Mouse (Mus musculus) R1 (cell line): ENCODE data around the gene Hdac7.

ENCODE experiments used
- DNase-seq: peaks from one replicate; pipeline ENCODE4 v3.0.0-alpha.2; 2018; ENCODE audit warnings: low read depth, low spot score

The Hdac7 gene

GRCm38 (mm10) chr15:97816199-97816994 is 27.9 kb downstream of the Hdac7 start:
- DNase-seq = peak; percentile 32

- no peak for DNase-seq
Observed at GRCm38 (mm10) chr15:97815254-97815653, 29.0 kb downstream of the Hdac7 start.

- DNase-seq = no peak
Observed at GRCm38 (mm10) chr15:97814703-97815102, 29.6 kb downstream of the Hdac7 start.

GRCm38 (mm10) chr15:97813452-97814204 is 30.7 kb downstream of the Hdac7 start:
- no peak for DNase-seq

- no peak for DNase-seq
Observed at GRCm38 (mm10) chr15:97812875-97813274, 31.4 kb downstream of the Hdac7 start.

GRCm38 (mm10) chr15:97812126-97812525 is 32.2 kb downstream of the Hdac7 start:
- DNase-seq = no peak

GRCm38 (mm10) chr15:97811307-97811706 is 33.0 kb downstream of the Hdac7 start:
- no peak for DNase-seq

- no peak for DNase-seq
Observed at GRCm38 (mm10) chr15:97810399-97810798, 33.9 kb downstream of the Hdac7 start.

- no peak for DNase-seq
Observed at GRCm38 (mm10) chr15:97809942-97810341, 34.4 kb downstream of the Hdac7 start.

GRCm38 (mm10) chr15:97809206-97809605 is 35.1 kb downstream of the Hdac7 start:
- DNase-seq = no peak

GRCm38 (mm10) chr15:97808532-97808931 is 35.8 kb downstream of the Hdac7 start:
- DNase-seq = no peak

GRCm38 (mm10) chr15:97807867-97808266 is 36.4 kb downstream of the Hdac7 start:
- DNase-seq = no peak

GRCm38 (mm10) chr15:97802575-97802974 is 41.7 kb downstream of the Hdac7 start:
- peak; percentile 86 for DNase-seq

- no peak for DNase-seq
Observed at GRCm38 (mm10) chr15:97801811-97802210, 42.5 kb downstream of the Hdac7 start.

GRCm38 (mm10) chr15:97800853-97801252 is 43.4 kb downstream of the Hdac7 start:
- no peak for DNase-seq

- DNase-seq = no peak
Observed at GRCm38 (mm10) chr15:97799446-97799845, 44.9 kb downstream of the Hdac7 start.

GRCm38 (mm10) chr15:97798134-97798533 is 46.2 kb downstream of the Hdac7 start:
- DNase-seq = peak; percentile 81

GRCm38 (mm10) chr15:97796674-97797310 is 47.5 kb downstream of the Hdac7 start:
- DNase-seq = no peak

- no peak for DNase-seq
Observed at GRCm38 (mm10) chr15:97795559-97796235, 48.6 kb downstream of the Hdac7 start.

GRCm38 (mm10) chr15:97794268-97794667 is 50.0 kb downstream of the Hdac7 start:
- peak; percentile 60 for DNase-seq

GRCm38 (mm10) chr15:97793386-97794153 is 50.7 kb downstream of the Hdac7 start:
- no peak for DNase-seq
